Mouse (Mus musculus) neural tube, embryonic 13.5 days (tissue): Measurements from ENCODE around the gene Gid8. TPM values are rescaled to one million over a fixed set of nuclear protein-coding genes. Genes with fewer than 3 reads are reported as not detected.
A peak's percentile ranks its signal among the peaks of the same experiment; 100 is the strongest.
"Not testable (repeated sequence)": the region's sequence is repeated elsewhere in the genome, so short reads cannot be mapped to it uniquely, and the experiment has no call there.

Experiments
- ATAC-seq: fragments of 200-750 bp; cut with Nextera tagmentation; 2 replicates; pipeline ENCODE4 v1.8.0; 2017; ENCODE audit warnings: low read depth, mild to moderate bottlenecking, moderate TSS enrichment, moderate library complexity
- H3K27ac ChIP-seq: fragments of 300-500 bp; sonication (generic); replicated peaks from 2 replicates; pipeline ENCODE4 v1.5.1; 2015; ENCODE audit warnings: moderate library complexity, mild to moderate bottlenecking, inconsistent platforms
- H3K27me3 ChIP-seq: fragments of 300-500 bp; sonication (generic); 2 replicates; pipeline ENCODE4 v1.6.1; 2015; ENCODE audit warnings: mild to moderate bottlenecking, inconsistent platforms
- H3K36me3 ChIP-seq: fragments of 300-500 bp; sonication (generic); 2 replicates; pipeline ENCODE4 v1.6.1; 2015; ENCODE audit warnings: mild to moderate bottlenecking, inconsistent platforms
- H3K4me1 ChIP-seq: fragments of 300-500 bp; sonication (generic); replicated peaks from 2 replicates; pipeline ENCODE4 v1.6.1; 2015; ENCODE audit warnings: inconsistent platforms
- H3K4me2 ChIP-seq: fragments of 300-500 bp; sonication (generic); 2 replicates; pipeline ENCODE4 v1.6.1; 2015; ENCODE audit warnings: inconsistent platforms, mild to moderate bottlenecking, moderate library complexity
- H3K4me3 ChIP-seq: fragments of 300-500 bp; sonication (generic); 2 replicates; pipeline ENCODE4 v1.5.1; 2015; ENCODE audit warnings: mild to moderate bottlenecking, inconsistent platforms
- H3K9ac ChIP-seq: fragments of 300-500 bp; sonication (generic); 2 replicates; pipeline ENCODE4 v1.6.1; 2015; ENCODE audit warnings: moderate library complexity, mild to moderate bottlenecking, inconsistent platforms
- H3K9me3 ChIP-seq: fragments of 300-500 bp; sonication (generic); 2 replicates; pipeline ENCODE4 v1.6.1; 2016; ENCODE audit warnings: inconsistent platforms
- WGBS: fragments of 180-500 bp; shearing (Covaris S2); methylation state at CpG from one replicate; pipeline ENCODE4 v1.1.7; 2015; 5-methylcytosine and 5-hydroxymethylcytosine counted together
- polyA plus RNA-seq: library from polyadenylated mRNA; unstranded; fragments of >200 nt; fragmentation: Nextera tagmentation; extraction: Ambion mirVana; gene quantifications from 2 replicates; pipeline ENCODE4 v1.2.1, GENCODE M21; 2015

Gid8 gene
- polyA plus RNA-seq, 1 experiment from 2014 or later = 55.6 TPM

DNA sequence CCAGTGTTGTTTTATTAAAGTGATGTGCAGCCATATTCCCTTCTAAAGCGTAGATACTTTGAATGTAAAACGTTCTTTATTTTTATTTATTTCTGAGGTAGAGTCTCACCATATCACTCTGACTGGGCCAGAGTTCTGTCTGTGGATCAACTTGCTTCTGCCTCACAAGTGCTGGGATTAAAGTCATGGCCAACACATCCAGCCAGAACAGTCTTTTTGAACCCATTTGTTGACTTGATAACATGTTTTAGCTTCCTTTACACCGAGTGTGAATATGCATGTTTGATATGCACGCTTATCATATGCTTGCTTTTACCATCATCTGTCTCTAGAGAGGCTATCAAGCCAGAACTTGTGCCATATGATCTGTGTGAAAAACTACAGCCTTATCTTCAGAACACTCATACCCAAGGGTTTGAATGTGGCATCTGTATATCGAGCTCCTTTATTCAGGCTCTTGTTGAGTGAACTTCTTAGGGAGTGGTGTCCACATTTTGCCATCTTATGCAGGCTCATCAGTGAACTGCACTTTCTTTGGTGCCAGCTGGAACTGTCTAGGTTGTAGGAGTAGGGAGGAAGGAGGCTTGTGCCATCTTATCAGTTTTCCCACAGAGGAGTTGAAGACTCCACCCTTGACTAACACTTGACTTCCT, 2.2 kb downstream of the Gid8 start:
- no peak for ATAC-seq
- Histone ChIP-seq H3K9ac (no peak overlapping the region; the same call in 1 of the 2 replicates), H3K36me3 (peaks cover 33% of the 10 kb centered on the region), H3K9me3 (no peaks in the 10 kb centered on the region), H3K4me3 (no peak overlapping the region), H3K4me1 (peaks cover 37% of the 10 kb centered on the region), H3K27me3 (no peaks in the 10 kb centered on the region), H3K27ac (no peak overlapping the region), H3K4me2 (no peak overlapping the region)
- 96% methylated on average over 5 of the region's 5 CpGs for WGBS

- H3K9me3 ChIP-seq, H3K4me1 ChIP-seq, H3K27ac ChIP-seq, ATAC-seq, H3K27me3 ChIP-seq, H3K4me2 ChIP-seq, H3K4me3 ChIP-seq, H3K9ac ChIP-seq: not testable (repeated sequence)
- WGBS = 94% methylated on average over 5 of the region's 5 CpGs
- H3K36me3 ChIP-seq = peaks cover 62% of the 10 kb centered on the region
Measured at GRCm38 (mm10) chr2:180722748-180723147, 12.8 kb downstream of the Gid8 start.

DNA sequence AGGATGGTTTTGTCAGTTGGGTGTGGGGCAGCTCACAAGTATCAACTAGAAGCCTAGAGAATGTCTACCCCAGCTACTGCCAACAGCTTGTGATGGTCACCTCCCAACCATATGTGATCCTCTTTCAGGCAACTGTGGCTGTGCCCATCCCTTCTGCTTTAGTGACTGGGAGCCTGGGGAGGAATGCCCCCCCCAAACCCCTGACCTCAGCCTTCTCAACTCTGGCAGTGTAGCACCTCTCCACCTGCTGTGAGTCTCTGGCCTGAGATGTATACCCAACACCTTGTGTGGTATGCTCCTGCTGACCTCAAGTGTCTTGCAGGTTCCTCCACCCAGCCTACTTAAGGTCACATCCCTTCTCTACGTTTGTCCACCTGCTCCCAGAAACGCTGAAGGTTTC, 13.9 kb downstream of the Gid8 start:
- Histone ChIP-seq H3K4me3 (no peak overlapping the region), H3K27ac (no peak overlapping the region), H3K4me2 (no peak overlapping the region), H3K4me1 (peaks cover 6% of the 10 kb centered on the region), H3K36me3 (peaks cover 51% of the 10 kb centered on the region), H3K27me3 (no peaks in the 10 kb centered on the region), H3K9me3 (no peaks in the 10 kb centered on the region), H3K9ac (no peak overlapping the region)
- whole genome bisulfite sequencing = 66% methylated on average over 2 of the region's 2 CpGs
- ATAC-seq = no peak

DNA sequence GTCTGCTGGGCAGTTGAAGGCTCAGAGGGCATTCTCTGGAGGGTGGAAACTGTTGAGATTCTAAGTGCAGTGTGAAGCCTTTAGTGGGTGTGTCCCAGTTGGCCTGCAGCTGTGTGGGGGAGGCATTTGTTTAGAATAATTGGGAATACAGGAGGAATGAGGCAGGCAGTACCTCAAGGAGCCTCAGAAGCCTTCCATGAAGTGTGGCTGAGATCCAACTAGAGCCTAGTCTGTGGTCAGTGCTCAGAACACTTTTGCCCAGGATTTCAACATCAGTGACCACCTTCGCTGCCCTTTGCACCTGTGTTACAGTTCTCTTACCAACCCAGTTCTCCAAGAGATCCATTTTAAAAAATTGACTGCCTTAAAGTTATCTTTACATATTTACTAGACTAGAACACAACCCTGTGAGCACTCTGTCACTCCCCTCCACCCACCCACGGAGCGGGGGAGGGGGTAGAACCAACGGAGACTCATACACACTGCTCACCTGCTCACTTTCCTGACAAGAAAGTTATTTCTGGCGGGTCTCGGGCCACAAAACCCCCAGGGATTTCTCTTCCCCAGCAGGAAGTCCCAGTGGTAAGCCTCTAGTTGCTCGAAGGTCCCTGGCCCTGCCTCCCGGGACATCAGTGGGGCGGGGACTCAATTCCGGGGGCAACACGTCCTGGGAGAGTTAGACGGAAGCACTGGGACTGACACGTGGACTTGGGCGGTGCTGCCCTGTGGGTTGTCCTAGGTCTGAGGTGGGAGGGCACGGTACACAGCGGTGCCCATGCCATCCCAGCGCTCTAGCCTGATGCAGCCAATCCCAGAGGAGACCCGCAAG, 14.9 kb downstream of the Gid8 start, which contains the start of gene Slc17a9:
TSS of gene Slc17a9 (plus strand) at position 679 of the 829 bp plus-strand sequence.
- Histone ChIP-seq H3K27ac (no peak within 1 kb of the TSS), H3K4me3 (no peak within 1 kb of the TSS; the same call in 1 of the 2 replicates), H3K36me3 (peaks cover 43% of the 10 kb centered on the region), H3K4me1 (peaks cover 6% of the 10 kb centered on the region), H3K9me3 (no peaks in the 10 kb centered on the region), H3K27me3 (no peaks in the 10 kb centered on the region), H3K9ac (no peak within 1 kb of the TSS), H3K4me2 (peak within 1 kb of the TSS; percentile 13; the same call in 1 of the 2 replicates)
- WGBS = 6% methylated on average over 18 of the region's 18 CpGs
- ATAC-seq = 0 out of 2 replicates have a peak, but pooled peaks have one; percentile 41

DNA sequence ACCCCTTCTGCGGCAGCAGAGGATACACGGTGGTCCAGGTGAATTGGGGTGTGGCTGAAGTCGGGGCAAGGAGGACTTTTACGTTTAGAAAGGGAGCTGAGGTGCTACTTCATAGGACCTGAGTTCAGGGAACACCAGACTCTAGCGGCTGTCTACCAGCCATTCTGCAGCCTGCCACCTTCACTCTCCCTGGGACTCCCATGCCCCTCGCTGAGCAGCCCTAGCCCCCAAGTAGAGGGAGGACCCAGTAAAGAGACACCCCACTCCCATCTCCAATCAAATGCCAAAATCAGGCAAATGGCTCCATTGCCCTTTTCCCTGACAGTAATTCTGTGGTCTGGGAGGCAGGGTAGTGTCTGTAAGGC, 15.5 kb downstream of the Gid8 start:
- 0 out of 2 replicates have a peak, but pooled peaks have one; percentile 8 for ATAC-seq
- Histone ChIP-seq H3K9ac (no peak overlapping the region), H3K4me2 (peak overlapping the region; percentile 13; the same call in 1 of the 2 replicates)

GRCm38 (mm10) chr2:180725856-180726629, 16.1 kb downstream of the Gid8 start:
- WGBS = 44% methylated on average over 7 of the region's 8 CpGs

More for the DNA sequence above, 15.5 kb downstream of the Gid8 start:
- WGBS = 9% methylated on average over 6 of the region's 6 CpGs
- Histone ChIP-seq H3K9me3 (no peaks in the 10 kb centered on the region), H3K4me1 (peaks cover 6% of the 10 kb centered on the region), H3K27me3 (no peaks in the 10 kb centered on the region), H3K36me3 (peaks cover 37% of the 10 kb centered on the region), H3K27ac (no peak overlapping the region), H3K4me3 (no peak overlapping the region; the same call in 1 of the 2 replicates)

GRCm38 (mm10) chr2:180726658-180727442, 16.9 kb downstream of the Gid8 start:
- H3K4me3 ChIP-seq = no peak overlapping the region
- H3K4me1 ChIP-seq = peaks cover 6% of the 10 kb centered on the region
- no peak overlapping the region for H3K9ac ChIP-seq
- H3K4me2 ChIP-seq = no peak overlapping the region
- WGBS = 67% methylated on average over 6 of the region's 6 CpGs
- no peak overlapping the region for H3K27ac ChIP-seq
- no peak for ATAC-seq
- no peaks in the 10 kb centered on the region for H3K9me3 ChIP-seq
- H3K27me3 ChIP-seq = no peaks in the 10 kb centered on the region
- peaks cover 23% of the 10 kb centered on the region for H3K36me3 ChIP-seq

More at GRCm38 (mm10) chr2:180725856-180726629, 16.1 kb downstream of the Gid8 start:
- Histone ChIP-seq H3K27me3 (no peaks in the 10 kb centered on the region), H3K9ac (no peak overlapping the region), H3K4me2 (peak overlapping the region; percentile 13; the same call in 1 of the 2 replicates), H3K27ac (no peak overlapping the region), H3K4me1 (peaks cover 6% of the 10 kb centered on the region), H3K4me3 (no peak overlapping the region), H3K9me3 (no peaks in the 10 kb centered on the region), H3K36me3 (peaks cover 31% of the 10 kb centered on the region)
- no peak for ATAC-seq

DNA sequence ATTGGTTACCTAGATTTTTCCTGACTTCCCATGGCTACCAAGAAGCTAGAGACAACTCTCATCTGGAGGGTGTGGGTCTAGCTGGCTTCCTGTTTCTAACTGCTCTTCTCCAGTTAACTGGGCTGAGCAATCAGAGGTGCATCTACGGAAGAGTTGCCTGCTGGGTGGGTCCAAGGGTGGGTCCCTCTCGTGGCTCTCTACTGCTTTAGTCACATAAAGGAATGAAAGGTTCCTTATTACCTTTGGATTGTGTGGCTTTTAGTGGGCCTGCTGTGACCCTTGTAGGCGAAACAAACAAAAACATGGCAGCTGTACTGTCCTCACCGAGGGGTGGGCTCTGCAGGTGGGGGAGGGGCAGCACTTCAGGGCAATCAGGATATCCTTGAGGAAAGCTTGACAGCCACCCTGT, 17.7 kb downstream of the Gid8 start:
- Histone ChIP-seq H3K9ac (no peak overlapping the region), H3K9me3 (no peaks in the 10 kb centered on the region), H3K27ac (no peak overlapping the region), H3K4me3 (no peak overlapping the region), H3K27me3 (no peaks in the 10 kb centered on the region), H3K36me3 (peaks cover 15% of the 10 kb centered on the region), H3K4me1 (peaks cover 6% of the 10 kb centered on the region), H3K4me2 (no peak overlapping the region)
- ATAC-seq = no peak
- WGBS = 42% methylated on average over 4 of the region's 4 CpGs

- H3K9me3 ChIP-seq = no peaks in the 10 kb centered on the region
- no peak for ATAC-seq
- no peaks in the 10 kb centered on the region for H3K4me1 ChIP-seq
- H3K9ac ChIP-seq = no peak overlapping the region
- H3K36me3 ChIP-seq = no peaks in the 10 kb centered on the region
- H3K4me3 ChIP-seq = no peak overlapping the region
- 72% methylated on average over 3 of the region's 3 CpGs for WGBS
- H3K4me2 ChIP-seq = no peak overlapping the region
- H3K27me3 ChIP-seq = no peaks in the 10 kb centered on the region
- H3K27ac ChIP-seq = no peak overlapping the region
Measured at GRCm38 (mm10) chr2:180731036-180731435, 21.1 kb downstream of the Gid8 start.

DNA sequence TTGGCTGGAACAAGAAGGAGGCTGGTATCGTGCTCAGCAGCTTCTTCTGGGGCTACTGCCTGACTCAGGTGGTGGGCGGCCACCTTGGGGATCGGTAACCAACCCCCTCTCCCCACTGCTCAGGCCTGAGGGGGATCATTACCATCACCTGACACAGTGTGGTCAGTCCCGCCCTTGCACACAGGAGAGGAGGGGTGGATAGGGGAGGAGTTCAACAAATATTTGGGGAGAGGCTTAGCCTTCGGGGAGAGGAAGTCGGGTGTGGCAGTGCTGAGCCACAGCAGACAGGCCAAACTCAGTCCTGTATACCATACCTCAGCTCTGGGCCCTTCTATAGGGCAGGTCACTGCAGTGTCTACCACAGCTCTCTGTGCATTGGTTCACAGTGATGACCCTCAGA, 22.1 kb downstream of the Gid8 start:
- H3K9me3 ChIP-seq = no peaks in the 10 kb centered on the region
- no peaks in the 10 kb centered on the region for H3K4me1 ChIP-seq
- H3K36me3 ChIP-seq = no peaks in the 10 kb centered on the region
- no peak for ATAC-seq
- H3K9ac ChIP-seq = no peak overlapping the region
- 72% methylated on average over 6 of the region's 6 CpGs for WGBS
- H3K27me3 ChIP-seq = no peaks in the 10 kb centered on the region
- H3K4me3 ChIP-seq = no peak overlapping the region
- no peak overlapping the region for H3K27ac ChIP-seq
- H3K4me2 ChIP-seq = no peak overlapping the region

- H3K4me1 ChIP-seq = no peaks in the 10 kb centered on the region
- 78% methylated on average over 7 of the region's 7 CpGs for WGBS
Measured at GRCm38 (mm10) chr2:180735232-180735631, 25.3 kb downstream of the Gid8 start.

More at GRCm38 (mm10) chr2:180735232-180735631, 25.3 kb downstream of the Gid8 start:
- H3K4me3 ChIP-seq = no peak overlapping the region
- no peak overlapping the region for H3K27ac ChIP-seq
- H3K9ac ChIP-seq = no peak overlapping the region
- H3K9me3 ChIP-seq = no peaks in the 10 kb centered on the region
- H3K27me3 ChIP-seq = no peaks in the 10 kb centered on the region
- ATAC-seq = no peak
- H3K36me3 ChIP-seq = no peaks in the 10 kb centered on the region
- H3K4me2 ChIP-seq = no peak overlapping the region
